ENCODE assay signal across 8 mouse cellular contexts in the genomic region with DNA sequence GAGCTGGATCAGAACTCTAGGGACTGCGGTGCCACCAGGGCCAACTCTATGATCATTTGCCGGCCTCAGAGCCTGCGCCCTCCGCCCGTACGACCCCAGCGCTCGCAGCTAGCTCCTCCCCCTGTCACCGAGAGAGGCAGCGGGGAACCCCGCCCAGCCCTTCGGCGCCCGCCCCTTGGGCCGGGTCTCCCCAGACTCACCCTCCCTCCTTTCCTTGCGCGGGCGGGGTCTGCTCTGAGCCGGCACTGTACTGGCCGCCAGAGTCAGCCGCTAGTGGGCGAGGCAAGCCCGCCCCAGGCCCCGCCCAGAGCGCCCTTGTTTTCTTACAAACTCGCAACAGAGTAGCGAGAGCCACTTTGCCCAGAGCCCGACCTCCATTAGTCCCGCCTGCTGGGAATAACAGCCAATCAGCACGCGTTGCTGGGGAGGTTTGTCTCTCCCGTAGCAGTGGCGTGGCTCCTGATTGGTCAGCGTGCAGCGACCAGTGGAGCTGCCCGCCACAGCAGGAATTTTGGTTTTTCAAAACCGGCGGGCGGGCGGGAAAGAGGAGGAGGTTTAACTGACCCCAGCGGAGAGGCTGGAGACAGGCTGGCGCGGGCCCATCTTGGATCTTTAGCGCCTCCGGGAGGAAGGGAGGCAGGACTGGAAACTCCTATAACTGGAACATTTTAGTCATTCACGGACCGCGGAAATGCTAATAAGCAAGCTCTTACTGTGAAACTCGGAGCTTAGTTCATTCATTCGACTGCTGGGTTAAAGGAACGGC. TPM values are rescaled to one million over a fixed set of nuclear protein-coding genes. Genes with fewer than 3 reads are reported as not detected.
A peak's percentile ranks its signal among the peaks of the same experiment; 100 is the strongest.
DNase-seq lines count a peak whose midpoint lies in the region; ATAC-seq and TF ChIP-seq lines count a peak whose summit lies in the region.

Gene Cdkn2d, minus strand, starts transcription at position 386 of the 766 bp plus-strand sequence.

- no peaks in the 10 kb centered on the region for H3K27me3 ChIP-seq in hindbrain, postnatal 0 days (ENCODE audit: insufficient read depth, low read length)

- peak within 1 kb of the TSS; percentile 75 for H3K9ac ChIP-seq in hindbrain, postnatal 0 days (replicated peaks; ENCODE audit: low read length)

- H3K9me3 ChIP-seq in hindbrain, postnatal 0 days (ENCODE audit: low read length): no peaks in the 10 kb centered on the region

- peak; percentile 43 for TF ChIP-seq CTCF in gastrocnemius, adult 2 months (IDR thresholded peaks at IDR 0.05)
- TF ChIP-seq CTCF in hindbrain, postnatal 0 days (IDR thresholded peaks at IDR 0.05; ENCODE audit: low read depth): peak; percentile 31
- peak; percentile 35 for TF ChIP-seq CTCF in left cerebral cortex, adult 2 months (IDR thresholded peaks at IDR 0.05)

- under 1% methylated on average over 50 of the region's 51 CpGs for WGBS in hindbrain, postnatal 0 days

- H3K4me3 ChIP-seq in gastrocnemius, adult 2 months: peak within 1 kb of the TSS; percentile 75
- peak within 1 kb of the TSS; percentile 61 for H3K4me3 ChIP-seq in hindbrain, postnatal 0 days (ENCODE audit: low read length)
- peak within 1 kb of the TSS; percentile 86 for H3K4me3 ChIP-seq in left cerebral cortex, adult 2 months

- H3K4me1 ChIP-seq in hindbrain, postnatal 0 days (ENCODE audit: insufficient read depth, low read length): peaks cover 18% of the 10 kb centered on the region

- intact Hi-C loops in gastrocnemius, adult 2 months (cut with DNase I): no loop called here
- intact Hi-C loops in left cerebral cortex, adult 2 months (cut with DNase I): loop anchor here (1.0 to 5.0 kb wide), 2 partner anchors 26 to 76 kb away; partner anchors contain the start of genes Atg4d and Ilf3

- peak within 1 kb of the TSS; percentile 85 for H3K4me2 ChIP-seq in hindbrain, postnatal 0 days (ENCODE audit: low read depth, low read length)

- H3K27ac ChIP-seq in gastrocnemius, adult 2 months: peak within 1 kb of the TSS; percentile 97
- peak within 1 kb of the TSS; percentile 85 for H3K27ac ChIP-seq in hindbrain, postnatal 0 days
- H3K27ac ChIP-seq in left cerebral cortex, adult 2 months: peak within 1 kb of the TSS; percentile 95

- ATAC-seq in common myeloid progenitor, adult 5-6 weeks (replicated peaks; ENCODE audit: low read depth, poor library complexity, severe bottlenecking): peak; percentile 68
- peak; percentile 97 for ATAC-seq in hindbrain, postnatal 0 days
- ATAC-seq in megakaryocyte, adult 5-6 weeks (ENCODE audit: poor library complexity, severe bottlenecking): peak; percentile 59

- DNase-seq in ZHBTc4 (ENCODE audit: low read depth, low spot score): peak; percentile 100
- peak; percentile 100 for DNase-seq in gastrocnemius, adult 2 months
- DNase-seq in hindbrain, postnatal 0 days (ENCODE audit: low spot score): peak; percentile 100
- DNase-seq in left cerebral cortex, adult 2 months (ENCODE audit: extremely low spot score in 1 of 2, low spot score in 2 of 2): peak; percentile 99 to 100
- peak; percentile 100 for DNase-seq in right cerebral cortex, adult 2 months (ENCODE audit: low spot score in 2 of 2)
- DNase-seq in urinary bladder, postnatal 14 days (ENCODE audit: low spot score): peak; percentile 100

- no peaks in the 10 kb centered on the region for H3K36me3 ChIP-seq in hindbrain, postnatal 0 days (ENCODE audit: insufficient read depth, low read length)

RNA-seq across cellular contexts. Expression of gene Cdkn2d, which starts in this region (rescaled TPM):
- 8.4 and 25.3 TPM in 2 replicates for total RNA-seq in common myeloid progenitor, adult 5-6 weeks (2017)
- total RNA-seq in gastrocnemius, adult 2 months (2021): 1 to 10 TPM; 8.6 to 9.1 TPM
- total RNA-seq in hindbrain, postnatal 0 days (2014; rRNA removed): 115 and 123 TPM in 2 replicates
- polyA plus RNA-seq in hindbrain, postnatal 0 days (2015; fragmentation: Nextera tagmentation; extraction: Ambion mirVana): 134 and 142 TPM in 2 replicates
- 10 to 100 TPM; 47.9 to 54.6 TPM for total RNA-seq in left cerebral cortex, adult 2 months (2021)
- total RNA-seq in megakaryocyte, adult 5-6 weeks (2015): 132 and 138 TPM in 2 replicates
- 65.6 and 75.3 TPM in 2 replicates for total RNA-seq in megakaryocyte, adult 5-6 weeks (2017)

Comparison
In these comparisons a context has a peak if more than half of its experiments do, and no peak if none do; other contexts are left out.
1. Peak in every context shown above with its lines: DNase-seq, ATAC-seq, H3K4me3 ChIP-seq and H3K27ac ChIP-seq.